Mouse (Mus musculus) midbrain, embryonic 15.5 days (tissue): ENCODE results near the gene Hist1h2be. TPM values are rescaled to one million over a fixed set of nuclear protein-coding genes. Genes with fewer than 3 reads are reported as not detected.
A peak's percentile ranks its signal among the peaks of the same experiment; 100 is the strongest.
"Not testable (repeated sequence)": the region's sequence is repeated elsewhere in the genome, so short reads cannot be mapped to it uniquely, and the experiment has no call there.

Source experiments
- ATAC-seq: fragments of 200-750 bp; cut with Nextera tagmentation; replicated peaks from 2 replicates; pipeline ENCODE4 v1.8.0; 2017; ENCODE audit warnings: moderate TSS enrichment
- H3K27ac ChIP-seq: fragments of 300-500 bp; sonication (generic); 2 replicates; pipeline ENCODE4 v1.5.1; 2015; ENCODE audit warnings: mild to moderate bottlenecking, inconsistent platforms
- H3K27me3 ChIP-seq: fragments of 300-500 bp; sonication (generic); replicated peaks from 2 replicates; pipeline ENCODE4 v1.6.1; 2015; ENCODE audit warnings: inconsistent platforms
- H3K36me3 ChIP-seq: fragments of 300-500 bp; sonication (generic); replicated peaks from 2 replicates; pipeline ENCODE4 v1.6.1; 2015; ENCODE audit warnings: inconsistent platforms
- H3K4me1 ChIP-seq: fragments of 300-500 bp; sonication (generic); 2 replicates; pipeline ENCODE4 v1.6.1; 2015; ENCODE audit warnings: inconsistent platforms
- H3K4me2 ChIP-seq: fragments of 300-500 bp; sonication (generic); 2 replicates; pipeline ENCODE4 v1.6.1; 2015; ENCODE audit warnings: inconsistent platforms, mild to moderate bottlenecking, moderate library complexity
- H3K4me3 ChIP-seq: fragments of 300-500 bp; sonication (generic); 2 replicates; pipeline ENCODE4 v1.5.1; 2015; ENCODE audit warnings: mild to moderate bottlenecking, inconsistent platforms
- H3K9ac ChIP-seq: fragments of 300-500 bp; sonication (generic); 2 replicates; pipeline ENCODE4 v1.6.1; 2015; ENCODE audit warnings: mild to moderate bottlenecking, inconsistent platforms
- H3K9me3 ChIP-seq: fragments of 300-500 bp; sonication (generic); 2 replicates; pipeline ENCODE4 v1.6.1; 2016; ENCODE audit warnings: inconsistent platforms
- WGBS: fragments of 180-500 bp; shearing (Covaris S2); methylation state at CpG from one replicate; pipeline ENCODE4 v1.1.7; 2015; ENCODE audit warnings: mixed read lengths; 5-methylcytosine and 5-hydroxymethylcytosine counted together
- microRNA-seq: library from miRNA; unstranded; fragments of <30 nt; microRNA quantifications from one replicate; pipeline ENCODE4, GENCODE M21; 2016
- polyA plus RNA-seq: library from polyadenylated mRNA; unstranded; fragments of >200 nt; fragmentation: Nextera tagmentation; extraction: Ambion mirVana; gene quantifications from 2 replicates; pipeline ENCODE4 v1.2.1, GENCODE M21; 2015

Hist1h2be gene
- polyA plus RNA-seq, 1 experiment from 2014 or later = 1.8 TPM

DNA sequence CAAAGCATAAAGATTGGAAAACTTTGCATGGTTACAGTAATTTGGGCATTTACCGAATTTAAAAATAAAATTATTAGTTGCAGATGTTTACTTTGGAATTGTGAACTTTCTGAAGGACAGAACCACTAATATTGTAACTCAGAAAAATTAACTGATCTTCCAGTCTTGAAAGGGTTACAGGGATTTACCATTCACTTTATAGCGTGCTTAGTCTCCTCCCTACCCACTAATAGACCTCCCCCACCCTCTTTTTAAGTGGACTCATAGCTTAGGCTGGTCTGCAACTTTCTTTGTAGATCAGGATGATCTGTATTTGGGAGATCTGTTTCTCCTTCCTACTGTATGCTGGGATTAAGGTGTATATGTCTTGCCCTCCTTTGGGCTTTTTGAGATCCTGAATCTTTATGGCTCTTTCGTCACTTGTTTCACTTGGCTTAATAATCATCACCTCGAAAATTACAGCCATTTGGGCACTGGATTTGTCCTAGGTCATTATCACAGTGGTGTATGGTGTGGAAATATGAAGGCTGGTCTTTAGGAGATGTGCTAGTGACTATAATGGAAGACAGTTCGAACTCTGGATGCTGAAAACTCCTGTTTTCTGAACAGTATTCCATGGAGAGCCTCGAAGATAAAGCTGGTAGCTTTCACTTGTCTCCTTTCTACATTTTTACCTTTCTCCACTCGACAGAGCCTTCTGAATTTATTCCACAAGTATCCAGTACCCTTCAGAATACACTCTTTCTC lies 84.7 kb downstream of the Hist1h2be start:
- Histone ChIP-seq H3K4me1 (peaks cover 31% of the 10 kb centered on the region), H3K27me3 (no peaks in the 10 kb centered on the region), H3K27ac (no peak overlapping the region), H3K9me3 (no peaks in the 10 kb centered on the region), H3K4me3 (no peak overlapping the region), H3K9ac (no peak overlapping the region), H3K4me2 (peak overlapping the region; percentile 85), H3K36me3 (no peaks in the 10 kb centered on the region)
- 17% methylated on average over 7 of the region's 7 CpGs for WGBS
- no peak for ATAC-seq

- under 1% methylated on average over 50 of the region's 62 CpGs for WGBS
- Histone ChIP-seq H3K4me1 (peaks cover 31% of the 10 kb centered on the region), H3K4me2 (peak within 1 kb of the TSS; percentile 85), H3K4me3 (peak within 1 kb of the TSS; percentile 54), H3K27ac (peak within 1 kb of the TSS; percentile 48; the same call in 1 of the 2 replicates), H3K9ac (peak within 1 kb of the TSS; percentile 12; the same call in 1 of the 2 replicates)
- H3K27me3 ChIP-seq, H3K36me3 ChIP-seq, H3K9me3 ChIP-seq: not testable (repeated sequence)
- peak; percentile 89 for ATAC-seq
Observed at GRCm38 (mm10) chr13:23535137-23536075, 85.5 kb downstream of the Hist1h2be start, which contains the start of gene Hist1h3g. Hist1h3g (plus strand) TSS chr13:23535422.

GRCm38 (mm10) chr13:23534368-23535131 lies 86.4 kb downstream of the Hist1h2be start:
- Histone ChIP-seq H3K36me3 (no peaks in the 10 kb centered on the region), H3K4me2 (peak overlapping the region; percentile 85)

More at GRCm38 (mm10) chr13:23534368-23535131, 86.4 kb downstream of the Hist1h2be start:
- under 1% methylated on average over 15 of the region's 15 CpGs for WGBS
- no peak for ATAC-seq
- Histone ChIP-seq H3K27me3 (no peaks in the 10 kb centered on the region), H3K27ac (peak overlapping the region; percentile 48; the same call in 1 of the 2 replicates), H3K9me3 (no peaks in the 10 kb centered on the region), H3K4me3 (peak overlapping the region; percentile 54), H3K4me1 (peaks cover 37% of the 10 kb centered on the region), H3K9ac (peak overlapping the region; percentile 12; the same call in 1 of the 2 replicates)

Small RNAs within 50 kb of the gene (microRNA-seq; reads per million reads assigned to microRNA genes)
- not detected for gene Gm44297
- not detected for gene Gm44359
- gene Gm44394 = not detected

Other genes with a start within 250 kb of the Hist1h2be start
- 9.8 and 9.9 TPM in 2 replicates for gene Abt1, start 197.3 kb downstream of the Hist1h2be start, polyA plus RNA-seq
- 0.09 and 0.25 TPM in 2 replicates for gene Btn1a1, start 155.2 kb downstream of the Hist1h2be start, polyA plus RNA-seq
- not detected in 2 replicates for gene Btn2a2, start 132.3 kb downstream of the Hist1h2be start, polyA plus RNA-seq
- gene Hist1h4h, start 90.1 kb downstream of the Hist1h2be start, polyA plus RNA-seq = 3.3 and 5.1 TPM in 2 replicates
- 0.69 TPM in 1 of 2 replicates, not detected in the other for gene Hist1h2af, start 87.2 kb downstream of the Hist1h2be start, polyA plus RNA-seq
- 2.2 TPM in 1 of 2 replicates, not detected in the other for gene Hist1h3g, start 85.7 kb downstream of the Hist1h2be start, polyA plus RNA-seq
- gene Hist1h2bh, start 77.7 kb downstream of the Hist1h2be start, polyA plus RNA-seq = 0.15 and 0.44 TPM in 2 replicates
- gene Hist1h3f, start 77.1 kb downstream of the Hist1h2be start, polyA plus RNA-seq = 0.27 and 0.32 TPM in 2 replicates
- gene Hist1h4f, start 69.5 kb downstream of the Hist1h2be start, polyA plus RNA-seq = not detected in 2 replicates
- gene Hist1h1d, start 67.9 kb downstream of the Hist1h2be start, polyA plus RNA-seq = 0.14 and 0.15 TPM in 2 replicates
- gene Hist1h3e, start 58.8 kb downstream of the Hist1h2be start, polyA plus RNA-seq = 1.0 and 1.4 TPM in 2 replicates
- gene Hist1h2ae, start 49.9 kb downstream of the Hist1h2be start, polyA plus RNA-seq = 14.8 and 15.4 TPM in 2 replicates
- gene Hist1h2bg, start 49.7 kb downstream of the Hist1h2be start, polyA plus RNA-seq = 2.6 and 4.0 TPM in 2 replicates
- gene Hist1h2bf, start 46.9 kb downstream of the Hist1h2be start, polyA plus RNA-seq = 1.3 and 1.5 TPM in 2 replicates
- 1.6 TPM in 1 of 2 replicates, not detected in the other for gene Hist1h2ad, start 46.7 kb downstream of the Hist1h2be start, polyA plus RNA-seq
- gene Hist1h3d, start 45.4 kb downstream of the Hist1h2be start, polyA plus RNA-seq = 0.82 and 1.2 TPM in 2 replicates
- 34.2 and 34.9 TPM in 2 replicates for gene Hist1h4d, start 39.5 kb downstream of the Hist1h2be start, polyA plus RNA-seq
- 5.4 and 5.5 TPM in 2 replicates for gene Hist1h1e, start 1.4 kb upstream of the Hist1h2be start, polyA plus RNA-seq
- gene Hist1h2ac, start 62.8 kb upstream of the Hist1h2be start, polyA plus RNA-seq = 0.32 and 0.37 TPM in 2 replicates
- gene Hist1h2bc, start 63.1 kb upstream of the Hist1h2be start, polyA plus RNA-seq = 17.3 and 17.7 TPM in 2 replicates
- not detected in 2 replicates for gene Hist1h1t, start 74.7 kb upstream of the Hist1h2be start, polyA plus RNA-seq
- gene Hist1h4c, start 77.3 kb upstream of the Hist1h2be start, polyA plus RNA-seq = 1.8 and 3.0 TPM in 2 replicates
- 3.0 and 3.8 TPM in 2 replicates for gene Hfe, start 89.7 kb upstream of the Hist1h2be start, polyA plus RNA-seq
- gene Hist1h1c, start 117.7 kb upstream of the Hist1h2be start, polyA plus RNA-seq = 6.9 and 8.3 TPM in 2 replicates
- 0.41 and 1.4 TPM in 2 replicates for gene Hist1h3c, start 124.5 kb upstream of the Hist1h2be start, polyA plus RNA-seq
- gene Hist1h2bb, start 125.6 kb upstream of the Hist1h2be start, polyA plus RNA-seq = 0.37 and 0.83 TPM in 2 replicates
- 4.6 and 7.2 TPM in 2 replicates for gene Hist1h2ab, start 130.0 kb upstream of the Hist1h2be start, polyA plus RNA-seq
- 0.67 and 1.2 TPM in 2 replicates for gene Hist1h3b, start 131.1 kb upstream of the Hist1h2be start, polyA plus RNA-seq
- gene Hist1h4b, start 135.9 kb upstream of the Hist1h2be start, polyA plus RNA-seq = 2.0 TPM in 1 of 2 replicates, not detected in the other
- not detected in 2 replicates for gene Hist1h4a, start 140.1 kb upstream of the Hist1h2be start, polyA plus RNA-seq
- gene Hist1h3a, start 141.3 kb upstream of the Hist1h2be start, polyA plus RNA-seq = 0.77 and 0.98 TPM in 2 replicates
- gene Hist1h1a, start 142.5 kb upstream of the Hist1h2be start, polyA plus RNA-seq = 0.41 and 0.48 TPM in 2 replicates
- gene Trim38, start 148.8 kb upstream of the Hist1h2be start, polyA plus RNA-seq = not detected in 2 replicates
- gene Slc17a2, start 185.9 kb upstream of the Hist1h2be start, polyA plus RNA-seq = not detected in 2 replicates
- gene Slc17a3, start 218.3 kb upstream of the Hist1h2be start, polyA plus RNA-seq = not detected in 2 replicates
- gene Slc17a1, start 246.6 kb upstream of the Hist1h2be start, polyA plus RNA-seq = not detected in 2 replicates